Comparison of ENCODE assay signal across 8 mouse cellular contexts in genomic region chr17:25874721-25875170, GRCm38 (mm10). TPM values are rescaled to one million over a fixed set of nuclear protein-coding genes. Genes with fewer than 3 reads are reported as not detected.
A peak's percentile ranks its signal among the peaks of the same experiment; 100 is the strongest.
DNase-seq lines count a peak whose midpoint lies in the region; ATAC-seq and TF ChIP-seq lines count a peak whose summit lies in the region.

TSS of gene Mettl26 (plus strand) at chr17:25875074.

- peak within 1 kb of the TSS; percentile 96 for H3K4me2 ChIP-seq in limb, embryonic 13.5 days (replicated peaks)
- peak within 1 kb of the TSS; percentile 95 for H3K4me2 ChIP-seq in midbrain, embryonic 15.5 days

- H3K27me3 ChIP-seq in C2C12 (ENCODE audit: control insufficient read depth, insufficient read depth, insufficient read length), result no peaks in the 10 kb centered on the region
- no peaks in the 10 kb centered on the region for H3K27me3 ChIP-seq in limb, embryonic 13.5 days
- H3K27me3 ChIP-seq in midbrain, embryonic 15.5 days (replicated peaks), result no peaks in the 10 kb centered on the region

- peaks cover 4% of the 10 kb centered on the region for H3K36me3 ChIP-seq in C2C12 (ENCODE audit: control insufficient read depth, insufficient read depth)
- H3K36me3 ChIP-seq in limb, embryonic 13.5 days, result peaks cover 22% of the 10 kb centered on the region
- 0 out of 2 replicates have a peak, but pooled peaks cover 7% of the 10 kb centered on the region for H3K36me3 ChIP-seq in midbrain, embryonic 15.5 days (replicated peaks)

- no peak for TF ChIP-seq CTCF in C2C12 (IDR thresholded peaks at IDR 0.05; ENCODE audit: control insufficient read depth, insufficient read depth, insufficient read length)
- no peak for TF ChIP-seq CTCF in embryonic fibroblast, embryonic 13.5 days (IDR thresholded peaks at IDR 0.05; ENCODE audit: borderline replicate concordance, insufficient read depth, low read length)

- H3K4me1 ChIP-seq in embryonic fibroblast, embryonic 13.5 days (ENCODE audit: control insufficient read depth, insufficient read depth, low read length), result 0 out of 2 replicates have a peak, but pooled peaks cover 3% of the 10 kb centered on the region
- H3K4me1 ChIP-seq in limb, embryonic 13.5 days, result peaks cover 23% of the 10 kb centered on the region
- peaks cover 20% of the 10 kb centered on the region for H3K4me1 ChIP-seq in midbrain, embryonic 15.5 days

- 0% methylated on average over 25 of the region's 25 CpGs for WGBS in limb, embryonic 13.5 days
- WGBS in midbrain, embryonic 15.5 days, result under 1% methylated on average over 25 of the region's 25 CpGs

- ATAC-seq in limb, embryonic 13.5 days (ENCODE audit: low FRiP score, low read depth), result peak; percentile 79
- ATAC-seq in midbrain, embryonic 15.5 days (replicated peaks), result peak; percentile 73

- peak within 1 kb of the TSS; percentile 78 for H3ac ChIP-seq in C2C12 (ENCODE audit: control insufficient read depth, insufficient read length, low read depth)

- peak; percentile 50; the same call in 1 of the 2 replicates for TF ChIP-seq POLR2A in embryonic fibroblast, embryonic 13.5 days (IDR thresholded peaks at IDR 0.05; ENCODE audit: low read depth, low read length)

- H3K9me3 ChIP-seq in limb, embryonic 13.5 days, result no peaks in the 10 kb centered on the region
- H3K9me3 ChIP-seq in midbrain, embryonic 15.5 days, result no peaks in the 10 kb centered on the region

- peaks cover 8% of the 10 kb centered on the region for H3K79me2 ChIP-seq in C2C12 (ENCODE audit: control insufficient read depth, insufficient read depth)

- H3K79me3 ChIP-seq in C2C12 (ENCODE audit: low read depth), result no peaks in the 10 kb centered on the region

- H3K9ac ChIP-seq in limb, embryonic 13.5 days, result peak within 1 kb of the TSS; percentile 84
- H3K9ac ChIP-seq in midbrain, embryonic 15.5 days, result peak within 1 kb of the TSS; percentile 99

- H3K27ac ChIP-seq in embryonic fibroblast, embryonic 13.5 days (ENCODE audit: insufficient read depth, low read length), result peak within 1 kb of the TSS; percentile 76
- H3K27ac ChIP-seq in limb, embryonic 13.5 days, result peak within 1 kb of the TSS; percentile 94
- peak within 1 kb of the TSS; percentile 99 for H3K27ac ChIP-seq in midbrain, embryonic 15.5 days

- peak within 1 kb of the TSS; percentile 53 for H3K4me3 ChIP-seq in C2C12 (ENCODE audit: insufficient read depth, poor library complexity, severe bottlenecking)
- H3K4me3 ChIP-seq in embryonic fibroblast, embryonic 13.5 days (ENCODE audit: insufficient read depth, low read length), result peak within 1 kb of the TSS; percentile 66
- peak within 1 kb of the TSS; percentile 76 for H3K4me3 ChIP-seq in limb, embryonic 13.5 days
- peak within 1 kb of the TSS; percentile 92 for H3K4me3 ChIP-seq in midbrain, embryonic 15.5 days

- DNase-seq in brain, adult 2 months (ENCODE audit: low read depth, low spot score), result peak; percentile 95
- DNase-seq in heart, adult 9 months (ENCODE audit: low spot score in 2 of 2), result peak; percentile 80 to 95
- DNase-seq in kidney, adult 9 months, result peak; percentile 94
- peak; percentile 87 to 97 for DNase-seq in spleen, adult 18-20 months

TF ChIP-seq in C2C12, 6 proteins besides CTCF, POLR2A, EP300 and RAD21:
- TF ChIP-seq MAX (IDR thresholded peaks at IDR 0.05) (no peak), USF1 (IDR thresholded peaks at IDR 0.05; ENCODE audit: low read depth) (no peak), FOSL1 (IDR thresholded peaks at IDR 0.05; ENCODE audit: insufficient read depth, low read length, poor library complexity, severe bottlenecking) (no peak), MYOD1 (IDR thresholded peaks at IDR 0.05; ENCODE audit: control insufficient read depth, insufficient read length, low read depth) (no peak), MYOG (IDR thresholded peaks at IDR 0.05; ENCODE audit: control insufficient read depth, extremely low read depth, insufficient read length) (no peak), CEBPB (IDR thresholded peaks at IDR 0.05; ENCODE audit: low read depth) (no peak)

RNA-seq across cellular contexts. Expression of gene Mettl26, which starts in this region (rescaled TPM):
- 25.0 TPM for polyA plus RNA-seq in C2C12 (2012; fragmentation: generic; extraction: Trizol)
- polyA plus RNA-seq in embryonic fibroblast, embryonic 13.5 days (2011; ENCODE audit: insufficient read length, low read depth, missing spikeins), result 14.4 and 19.7 TPM in 2 replicates
- 56.1 and 56.2 TPM in 2 replicates for polyA plus RNA-seq in limb, embryonic 13.5 days (2015; fragmentation: Nextera tagmentation; extraction: Ambion mirVana)
- 70.5 and 71.1 TPM in 2 replicates for polyA plus RNA-seq in midbrain, embryonic 15.5 days (2015; fragmentation: Nextera tagmentation; extraction: Ambion mirVana)

Comparison
In these comparisons a context has a peak if more than half of its experiments do, and no peak if none do; other contexts are left out.
1. Peak in every context shown above with its lines: DNase-seq, ATAC-seq, H3K4me3 ChIP-seq and H3K27ac ChIP-seq.